Mouse (Mus musculus): Measurements from ENCODE around the gene Mtfp1.

GRCm38 (mm10) chr11:4078267-4078933 lies 16.8 kb downstream of the Mtfp1 start:
- TF ChIP-seq GATA1 (IDR thresholded peaks at IDR 0.05; ENCODE audit: borderline replicate concordance, low read length) (no peak), TAL1 (conservative IDR thresholded peaks at IDR 0.05; ENCODE audit: low read depth, low read length) (no peak), CTCF (IDR thresholded peaks at IDR 0.05; ENCODE audit: low read depth, low read length) (no peak)

Data from G1E (cell line).